Mouse (Mus musculus) 3134 (cell line): ENCODE measurements around the gene 2310011J03Rik.

ENCODE experiments used
- DNase-seq: peaks from one replicate; pipeline ENCODE4 v3.0.0-alpha.2; 2011; ENCODE audit warnings: low spot score; ENCODE audit not compliant: insufficient read length; ENCODE audit errors: extremely low read depth

Gene 2310011J03Rik

DNA sequence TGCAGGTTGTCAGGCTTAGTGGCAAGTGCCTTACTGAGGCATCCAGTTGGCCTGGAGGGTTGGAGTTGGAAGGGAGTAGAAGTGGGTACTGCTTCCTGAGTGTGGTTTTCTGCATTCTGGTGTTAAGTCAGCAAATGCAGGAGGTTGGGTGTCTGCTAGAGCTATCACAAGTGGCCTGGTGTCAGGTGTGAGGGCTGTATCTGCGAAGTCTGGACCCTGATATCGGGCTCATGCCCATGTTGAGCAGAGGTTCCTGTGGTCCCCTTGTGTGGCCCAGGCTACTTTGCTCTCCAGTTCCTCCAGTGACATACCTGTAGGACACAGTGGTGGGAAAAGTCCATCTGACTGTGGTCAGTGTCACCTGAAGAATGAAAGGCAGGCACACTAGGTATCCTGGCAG lies 50.2 kb downstream of the 2310011J03Rik start:
- DNase-seq, result no peak
